Mouse (Mus musculus): ENCODE data around the gene Xxylt1. TPM values are rescaled to one million over a fixed set of nuclear protein-coding genes. Genes with fewer than 3 reads are reported as not detected.

The Xxylt1 gene
- polyA plus RNA-seq, 1 experiment from 2014 or later: 12.7 TPM

DNA sequence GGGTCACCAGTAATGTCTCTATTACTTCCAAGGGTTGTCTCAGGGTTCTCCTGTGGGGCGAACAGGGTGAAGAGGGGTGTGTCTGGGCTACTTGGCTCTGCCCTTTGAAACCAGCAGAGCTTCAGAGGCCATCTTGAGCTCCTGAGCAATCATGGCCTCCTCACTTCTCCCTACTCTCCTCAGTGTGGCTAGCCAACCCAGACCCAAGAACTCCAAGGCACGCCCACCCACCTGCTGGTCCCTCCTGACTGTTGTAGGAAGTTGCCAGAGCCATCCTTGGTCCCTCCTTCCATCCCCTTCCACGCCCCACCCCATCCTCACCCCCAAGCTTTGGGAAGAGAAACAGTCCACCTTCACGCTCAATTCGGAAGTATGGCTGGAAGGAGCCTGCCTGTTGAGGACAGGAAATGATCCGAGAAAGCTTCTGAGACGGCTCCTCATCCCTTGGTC is 145.2 kb downstream of the Xxylt1 start:
- no peaks in the 10 kb centered on the region for H3K27me3 ChIP-seq
- no peak overlapping the region for H3K4me2 ChIP-seq
- no peak overlapping the region for H3K9ac ChIP-seq
- H3K27ac ChIP-seq: no peak overlapping the region
- H3K4me3 ChIP-seq (replicated peaks): no peak overlapping the region
- ATAC-seq (ENCODE audit: low FRiP score): no peak
- 90% methylated on average over 7 of the region's 7 CpGs for WGBS
- H3K36me3 ChIP-seq (replicated peaks): no peaks in the 10 kb centered on the region
- no peaks in the 10 kb centered on the region for H3K9me3 ChIP-seq
- H3K4me1 ChIP-seq: peaks cover 13% of the 10 kb centered on the region

DNA sequence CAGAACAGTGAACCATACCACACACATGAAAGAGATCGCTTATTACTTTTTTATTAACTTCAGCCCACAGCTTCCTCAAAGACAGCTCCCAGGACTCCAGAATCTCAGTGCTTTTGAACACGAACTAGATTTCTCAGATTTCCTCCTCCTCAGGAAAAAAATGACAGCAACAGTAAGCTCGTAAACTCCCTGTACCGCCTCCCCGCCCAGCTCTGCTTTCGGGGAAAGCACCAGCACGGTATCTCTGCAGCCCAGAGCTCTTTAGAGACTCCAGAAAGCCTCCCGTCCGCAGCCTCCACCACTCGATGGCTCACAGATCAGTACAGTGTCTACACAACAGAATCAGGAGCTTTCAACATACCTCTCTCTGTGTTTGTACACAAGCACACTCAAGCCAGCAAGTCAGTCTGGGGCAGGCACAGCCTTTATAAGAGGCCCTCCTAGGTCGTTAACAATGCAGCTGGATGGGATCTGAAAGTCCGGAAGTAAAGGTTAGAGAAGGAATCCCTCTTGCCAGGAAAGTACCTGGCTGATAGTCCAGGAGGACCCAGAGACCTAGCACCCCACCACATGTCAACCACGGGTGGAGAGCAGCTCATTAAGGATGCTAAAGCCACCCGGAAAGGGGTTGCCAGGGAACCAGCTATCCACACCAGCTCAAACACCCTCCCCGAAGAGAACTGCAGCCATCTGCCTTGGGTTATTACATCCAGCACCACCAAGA is 146.1 kb downstream of the Xxylt1 start:
- Histone ChIP-seq H3K27ac (no peak overlapping the region), H3K9ac (no peak overlapping the region), H3K4me2 (no peak overlapping the region), H3K36me3 (replicated peaks) (no peaks in the 10 kb centered on the region), H3K27me3 (no peaks in the 10 kb centered on the region), H3K9me3 (no peaks in the 10 kb centered on the region), H3K4me3 (replicated peaks) (no peak overlapping the region), H3K4me1 (peaks cover 12% of the 10 kb centered on the region)
- WGBS: 66% methylated on average over 15 of the region's 15 CpGs
- ATAC-seq (ENCODE audit: low FRiP score): no peak

DNA sequence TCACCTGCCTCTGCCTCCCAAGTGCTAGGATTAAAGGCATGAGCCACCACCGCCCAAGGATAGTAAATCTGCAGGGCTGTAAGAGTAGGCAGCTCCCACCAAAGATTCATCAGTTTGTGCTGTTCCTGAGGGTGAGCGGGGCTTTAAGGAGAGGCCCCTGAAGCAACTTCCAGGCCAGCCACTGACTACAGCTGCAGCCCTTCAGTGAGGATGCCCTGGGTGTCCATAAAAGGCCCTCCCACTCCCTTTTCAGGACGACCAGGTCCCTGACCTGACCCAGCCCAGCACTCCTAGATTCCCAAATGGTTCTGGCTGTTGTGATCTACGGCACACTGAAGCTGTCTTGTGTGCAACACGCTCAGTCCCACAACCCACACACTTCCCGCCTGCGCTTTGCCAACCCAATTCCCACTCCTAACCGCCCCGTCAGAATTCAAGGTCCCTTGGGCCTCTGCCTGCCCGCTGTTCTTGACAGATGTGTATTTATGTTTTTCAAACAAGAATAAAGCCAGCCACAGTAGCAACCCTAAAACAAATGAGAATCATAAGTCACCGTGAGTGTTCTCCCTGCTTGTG is 146.9 kb downstream of the Xxylt1 start:
- Histone ChIP-seq H3K4me1 (0 out of 2 replicates have a peak, but pooled peaks cover 4% of the 10 kb centered on the region), H3K36me3 (replicated peaks) (no peaks in the 10 kb centered on the region), H3K27ac (no peak overlapping the region), H3K27me3 (no peaks in the 10 kb centered on the region), H3K4me2 (no peak overlapping the region), H3K9ac (no peak overlapping the region), H3K9me3 (no peaks in the 10 kb centered on the region), H3K4me3 (replicated peaks) (no peak overlapping the region)
- ATAC-seq (ENCODE audit: low FRiP score): no peak
- 82% methylated on average over 11 of the region's 11 CpGs for WGBS

DNA sequence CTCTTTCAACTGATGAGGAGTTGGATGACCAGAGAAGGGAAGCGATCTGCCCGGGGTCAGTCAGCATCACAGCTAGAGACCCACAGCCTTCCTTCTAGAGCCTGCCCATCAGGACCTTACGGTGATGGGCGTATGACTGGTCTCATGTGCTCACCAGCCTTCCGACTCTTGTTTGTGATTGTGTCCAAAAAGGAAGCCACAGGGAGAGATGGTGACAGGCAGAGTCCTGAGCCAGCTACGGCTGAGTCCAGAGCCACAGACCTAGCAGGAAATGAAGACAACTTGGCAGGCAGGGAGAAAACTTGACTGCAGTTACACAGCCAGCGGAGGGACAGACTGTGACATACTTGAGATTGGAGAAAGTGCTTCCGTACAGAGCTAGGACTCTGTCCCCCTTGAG is 147.9 kb downstream of the Xxylt1 start:
- 94% methylated on average over 8 of the region's 8 CpGs for WGBS
- H3K9me3 ChIP-seq: no peaks in the 10 kb centered on the region
- no peak overlapping the region for H3K4me2 ChIP-seq
- H3K9ac ChIP-seq: no peak overlapping the region
- H3K36me3 ChIP-seq (replicated peaks): no peaks in the 10 kb centered on the region
- H3K27ac ChIP-seq: no peak overlapping the region
- H3K4me1 ChIP-seq: 0 out of 2 replicates have a peak, but pooled peaks cover 4% of the 10 kb centered on the region
- no peaks in the 10 kb centered on the region for H3K27me3 ChIP-seq
- H3K4me3 ChIP-seq (replicated peaks): no peak overlapping the region
- no peak for ATAC-seq (ENCODE audit: low FRiP score)

DNA sequence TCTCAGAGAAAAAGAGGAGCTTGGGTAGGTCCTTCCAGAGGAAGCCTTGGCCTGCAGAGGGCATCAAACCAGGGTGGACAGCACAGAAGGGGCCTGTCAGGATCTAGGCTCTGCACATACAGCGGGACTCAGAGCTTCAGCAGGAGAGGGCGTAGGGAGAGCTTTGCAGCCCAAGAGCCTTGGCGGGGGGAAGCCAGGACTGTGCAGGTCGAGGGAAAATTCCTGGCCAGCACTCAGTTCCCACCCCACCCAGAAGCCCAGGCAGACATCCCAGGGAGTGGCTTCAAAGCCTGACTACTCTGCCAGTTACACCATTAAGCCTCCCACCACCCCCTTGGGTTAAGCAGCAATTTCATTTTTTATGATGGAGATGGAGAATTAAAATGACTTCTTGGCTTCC is 148.4 kb downstream of the Xxylt1 start:
- H3K27me3 ChIP-seq: no peaks in the 10 kb centered on the region
- WGBS: 86% methylated on average over 4 of the region's 4 CpGs
- no peak overlapping the region for H3K4me2 ChIP-seq
- no peak overlapping the region for H3K4me3 ChIP-seq (replicated peaks)
- no peak overlapping the region for H3K9ac ChIP-seq
- no peaks in the 10 kb centered on the region for H3K9me3 ChIP-seq
- H3K36me3 ChIP-seq (replicated peaks): no peaks in the 10 kb centered on the region
- H3K4me1 ChIP-seq: 0 out of 2 replicates have a peak, but pooled peaks cover 4% of the 10 kb centered on the region
- ATAC-seq (ENCODE audit: low FRiP score): no peak
- H3K27ac ChIP-seq: no peak overlapping the region

DNA sequence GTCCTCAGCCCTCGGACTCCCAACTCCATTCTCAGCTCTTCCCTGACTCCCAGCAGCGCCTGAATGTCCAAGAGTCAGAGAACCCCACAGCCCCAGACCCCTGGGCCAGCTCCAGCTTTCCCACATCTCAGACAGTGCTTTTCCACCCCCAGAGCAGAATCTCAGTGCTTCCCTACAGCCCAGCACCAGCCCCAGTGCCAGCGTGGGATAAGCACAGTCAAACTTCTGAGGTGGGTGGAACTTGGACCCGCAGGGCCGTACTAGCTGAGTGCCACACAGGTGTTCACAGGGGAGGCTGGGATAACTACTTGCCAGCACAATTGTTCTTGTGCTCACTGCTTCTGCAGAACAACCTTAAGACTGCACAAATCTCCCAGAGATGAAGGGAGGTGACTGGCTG is 149.0 kb downstream of the Xxylt1 start:
- ATAC-seq (ENCODE audit: low FRiP score): no peak

DNA sequence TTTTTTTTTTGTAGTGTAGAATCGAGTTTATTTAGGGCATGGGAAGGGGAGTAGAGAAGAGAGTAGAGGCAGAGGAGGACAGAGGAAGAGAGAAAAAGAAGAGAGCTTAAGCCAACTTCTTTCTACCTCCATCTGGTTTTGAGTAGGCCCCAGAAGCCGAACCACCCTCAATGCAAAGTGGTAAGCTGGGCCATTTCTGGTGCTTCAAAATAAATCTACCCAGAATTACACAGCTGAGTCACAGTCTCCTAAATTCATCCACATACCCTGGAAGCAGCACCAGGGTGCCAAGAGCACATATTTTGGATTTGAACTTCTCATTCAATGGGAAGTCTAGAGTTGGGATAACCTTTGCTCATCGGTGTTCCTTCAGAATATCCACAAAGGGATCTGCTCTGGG is 152.1 kb downstream of the Xxylt1 start:
- H3K27me3 ChIP-seq: no peaks in the 10 kb centered on the region
- H3K9ac ChIP-seq: no peak overlapping the region
- WGBS: 88% methylated on average over 3 of the region's 3 CpGs
- H3K4me1 ChIP-seq: no peaks in the 10 kb centered on the region
- H3K9me3 ChIP-seq: no peaks in the 10 kb centered on the region
- no peak for ATAC-seq (ENCODE audit: low FRiP score)
- no peaks in the 10 kb centered on the region for H3K36me3 ChIP-seq (replicated peaks)
- H3K27ac ChIP-seq: no peak overlapping the region
- no peak overlapping the region for H3K4me2 ChIP-seq
- no peak overlapping the region for H3K4me3 ChIP-seq (replicated peaks)

More for the DNA sequence above, 149.0 kb downstream of the Xxylt1 start:
- H3K9me3 ChIP-seq: no peaks in the 10 kb centered on the region
- no peaks in the 10 kb centered on the region for H3K27me3 ChIP-seq
- no peak overlapping the region for H3K4me3 ChIP-seq (replicated peaks)
- H3K36me3 ChIP-seq (replicated peaks): no peaks in the 10 kb centered on the region
- H3K27ac ChIP-seq: no peak overlapping the region
- WGBS: 80% methylated on average over 5 of the region's 5 CpGs
- H3K4me1 ChIP-seq: 0 out of 2 replicates have a peak, but pooled peaks cover 4% of the 10 kb centered on the region
- H3K4me2 ChIP-seq: no peak overlapping the region
- no peak overlapping the region for H3K9ac ChIP-seq

DNA sequence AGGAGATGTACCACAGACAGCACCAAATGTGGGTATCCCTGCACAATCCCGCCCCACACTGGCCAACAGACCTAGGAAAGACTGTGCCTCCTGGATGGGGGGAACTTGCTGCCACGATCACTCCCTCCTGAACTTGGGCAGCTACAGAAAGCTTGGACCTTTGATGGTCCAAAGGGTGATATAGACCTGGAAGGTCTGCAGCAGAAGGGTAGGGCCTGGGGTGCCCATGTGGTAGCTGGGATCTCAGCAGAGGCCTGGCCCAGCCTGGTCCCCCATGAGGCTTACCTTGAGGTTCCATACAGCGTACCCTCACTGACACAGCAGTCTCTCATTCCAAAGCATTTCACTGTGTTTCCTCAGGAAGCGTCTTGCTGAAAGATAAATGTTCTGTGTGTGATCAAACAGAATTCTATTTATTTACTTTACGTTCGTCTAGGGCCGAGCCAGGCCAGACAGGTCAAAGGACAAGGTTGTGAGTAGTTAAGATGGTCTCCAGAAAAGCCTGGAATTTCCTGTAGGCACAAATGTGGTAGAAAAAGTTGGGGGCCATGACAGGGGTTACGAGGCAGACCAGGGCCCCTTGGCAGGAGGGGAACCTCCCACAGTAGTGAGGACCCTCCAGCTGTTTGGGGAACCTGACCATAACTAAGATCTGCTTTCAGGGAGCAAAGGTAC is 153.0 kb downstream of the Xxylt1 start:
- Histone ChIP-seq H3K9ac (no peak overlapping the region), H3K4me1 (no peaks in the 10 kb centered on the region), H3K27me3 (no peaks in the 10 kb centered on the region), H3K4me3 (replicated peaks) (no peak overlapping the region), H3K36me3 (replicated peaks) (no peaks in the 10 kb centered on the region), H3K27ac (no peak overlapping the region), H3K9me3 (no peaks in the 10 kb centered on the region), H3K4me2 (no peak overlapping the region)
- no peak for ATAC-seq (ENCODE audit: low FRiP score)
- WGBS: 88% methylated on average over 8 of the region's 8 CpGs

DNA sequence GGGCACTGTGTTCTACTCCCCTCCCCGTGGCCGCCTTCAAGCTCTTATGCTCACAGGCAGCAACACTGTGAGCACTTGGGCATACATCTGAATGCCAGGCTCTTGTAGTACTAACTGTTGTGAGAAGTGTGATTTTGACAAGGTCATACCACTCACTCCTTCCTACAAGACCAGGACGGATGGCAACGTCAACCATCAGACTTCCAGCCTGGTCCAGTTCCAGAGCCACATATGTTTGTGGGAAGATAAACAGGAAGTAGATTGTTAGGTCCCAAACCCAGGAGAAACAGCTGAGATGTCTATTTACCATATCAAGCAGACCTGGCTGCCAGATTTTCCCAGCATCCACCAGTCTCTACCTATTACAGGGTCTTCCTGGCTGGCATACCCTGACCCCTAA is 155.7 kb downstream of the Xxylt1 start:
- no peaks in the 10 kb centered on the region for H3K27me3 ChIP-seq
- H3K9ac ChIP-seq: no peak overlapping the region
- H3K9me3 ChIP-seq: no peaks in the 10 kb centered on the region
- no peaks in the 10 kb centered on the region for H3K4me1 ChIP-seq
- H3K4me3 ChIP-seq (replicated peaks): no peak overlapping the region
- no peak overlapping the region for H3K27ac ChIP-seq
- H3K4me2 ChIP-seq: no peak overlapping the region
- WGBS: 90% methylated on average over 4 of the region's 4 CpGs
- ATAC-seq (ENCODE audit: low FRiP score): no peak
- no peaks in the 10 kb centered on the region for H3K36me3 ChIP-seq (replicated peaks)

DNA sequence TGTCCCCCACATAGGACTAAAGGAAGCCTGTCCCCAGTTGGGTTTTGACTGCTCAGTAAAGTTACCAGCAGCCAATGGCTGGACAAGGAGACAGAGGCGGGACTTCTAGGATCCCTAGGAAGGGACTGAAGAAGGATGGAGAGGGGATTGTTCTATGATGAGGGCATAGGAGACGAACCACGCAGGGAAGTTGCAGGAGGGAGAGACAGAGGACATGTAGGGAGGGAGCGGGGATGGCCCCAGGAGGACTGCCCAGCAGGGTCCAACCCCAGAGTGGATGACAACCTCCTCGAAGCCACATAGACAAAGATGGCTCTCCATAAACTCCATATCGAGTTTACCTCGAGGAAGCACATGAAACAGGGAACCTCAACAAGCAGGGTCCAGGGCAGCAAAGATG is 157.3 kb downstream of the Xxylt1 start:
- H3K27ac ChIP-seq: no peak overlapping the region
- H3K4me1 ChIP-seq: no peaks in the 10 kb centered on the region
- H3K27me3 ChIP-seq: no peaks in the 10 kb centered on the region
- H3K9me3 ChIP-seq: no peaks in the 10 kb centered on the region
- no peak overlapping the region for H3K4me3 ChIP-seq (replicated peaks)
- H3K36me3 ChIP-seq (replicated peaks): 0 out of 2 replicates have a peak, but pooled peaks cover 4% of the 10 kb centered on the region
- 71% methylated on average over 7 of the region's 7 CpGs for WGBS
- no peak overlapping the region for H3K4me2 ChIP-seq
- H3K9ac ChIP-seq: no peak overlapping the region
- no peak for ATAC-seq (ENCODE audit: low FRiP score)

DNA sequence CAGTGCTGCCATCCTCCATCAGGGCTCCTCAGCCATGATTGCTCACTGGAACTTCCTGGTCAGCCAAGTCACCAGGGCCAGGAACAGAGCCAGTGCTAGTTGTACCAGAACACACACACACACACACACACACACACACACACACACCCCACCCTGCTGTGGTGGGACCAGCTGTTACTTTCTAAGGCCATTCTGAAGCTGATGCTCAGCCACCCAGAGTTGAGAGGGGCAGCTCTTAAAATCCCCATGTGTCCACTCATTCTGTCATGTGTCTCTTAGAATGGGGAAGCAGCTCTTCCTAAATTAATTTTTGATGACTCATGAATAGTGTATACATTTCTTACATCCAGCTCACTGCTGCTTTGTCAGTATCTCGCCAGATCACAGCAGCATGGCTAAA is 158.7 kb downstream of the Xxylt1 start:
- H3K27ac ChIP-seq: no peak overlapping the region
- H3K9me3 ChIP-seq: no peaks in the 10 kb centered on the region
- H3K4me3 ChIP-seq (replicated peaks): no peak overlapping the region
- ATAC-seq (ENCODE audit: low FRiP score): no peak
- 77% methylated on average over 1 of the region's 1 CpGs for WGBS
- no peaks in the 10 kb centered on the region for H3K4me1 ChIP-seq
- H3K4me2 ChIP-seq: no peak overlapping the region
- H3K36me3 ChIP-seq (replicated peaks): 0 out of 2 replicates have a peak, but pooled peaks cover 4% of the 10 kb centered on the region
- H3K27me3 ChIP-seq: no peaks in the 10 kb centered on the region
- H3K9ac ChIP-seq: no peak overlapping the region

DNA sequence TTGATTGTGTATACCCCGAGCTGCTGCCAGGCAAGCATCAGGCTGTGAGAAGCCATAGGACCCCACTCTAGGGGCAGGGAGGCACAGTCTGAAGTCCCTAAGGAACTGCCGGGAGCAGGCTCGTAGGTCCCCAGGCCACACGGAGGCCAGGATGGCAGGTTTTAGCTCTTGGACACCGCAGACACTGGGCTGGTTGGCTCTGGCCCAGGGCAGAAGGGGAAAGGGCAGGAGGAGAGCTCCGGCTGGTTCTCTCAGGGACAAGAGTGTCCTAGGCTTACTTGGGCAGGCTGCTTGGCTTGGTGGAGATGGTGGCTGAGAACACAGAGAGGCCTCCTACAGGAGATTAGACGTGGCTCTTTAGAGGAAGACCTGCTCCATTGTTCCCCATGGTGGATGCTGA is 162.4 kb downstream of the Xxylt1 start:
- H3K9ac ChIP-seq: no peak overlapping the region
- no peak overlapping the region for H3K4me2 ChIP-seq
- 92% methylated on average over 7 of the region's 7 CpGs for WGBS
- no peak overlapping the region for H3K4me3 ChIP-seq (replicated peaks)
- H3K4me1 ChIP-seq: no peaks in the 10 kb centered on the region
- H3K27me3 ChIP-seq: no peaks in the 10 kb centered on the region
- 0 out of 2 replicates have a peak, but pooled peaks cover 4% of the 10 kb centered on the region for H3K36me3 ChIP-seq (replicated peaks)
- no peak overlapping the region for H3K27ac ChIP-seq
- no peak for ATAC-seq (ENCODE audit: low FRiP score)
- no peaks in the 10 kb centered on the region for H3K9me3 ChIP-seq
